Comparison of ENCODE assay signal across 8 mouse cellular contexts in the genomic region with DNA sequence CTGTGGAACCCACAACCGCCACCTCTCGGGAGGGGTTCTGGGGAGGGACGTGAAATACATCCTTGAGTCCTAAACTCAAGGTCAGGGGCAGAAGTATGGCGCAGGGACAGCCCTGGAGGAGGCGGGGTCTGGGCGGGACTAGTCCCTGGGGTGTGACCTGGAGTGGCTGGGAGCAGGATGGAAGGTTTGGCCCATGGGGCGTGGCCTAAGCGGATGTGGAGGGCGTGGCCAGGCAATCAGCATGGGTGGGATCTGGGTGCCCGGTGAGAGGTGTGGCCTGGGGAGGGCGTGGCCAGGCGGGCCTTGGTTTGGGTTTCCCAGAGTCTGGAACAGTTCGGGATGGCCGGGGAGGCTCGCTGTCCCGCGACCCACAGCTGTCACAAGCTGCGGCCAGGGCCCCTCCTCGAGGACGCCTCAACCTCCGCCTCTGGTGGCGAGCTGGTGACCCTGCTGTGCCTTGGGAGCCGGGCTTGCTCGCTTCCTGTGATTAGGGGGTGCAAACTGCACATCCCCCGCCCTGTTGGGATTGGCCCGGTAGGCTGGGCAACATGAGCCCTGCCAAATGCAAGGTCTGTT. TPM values are rescaled to one million over a fixed set of nuclear protein-coding genes. Genes with fewer than 3 reads are reported as not detected.
DNase-seq lines count a peak whose midpoint lies in the region; ATAC-seq and TF ChIP-seq lines count a peak whose summit lies in the region.

No protein-coding gene starts in this region.

- H3K9me3 ChIP-seq in MEL (replicated peaks; ENCODE audit: insufficient read depth, low read length): no peaks in the 10 kb centered on the region
- H3K9me3 ChIP-seq in forebrain, embryonic 14.5 days (replicated peaks; ENCODE audit: control insufficient read depth, low read length): no peaks in the 10 kb centered on the region
- no peaks in the 10 kb centered on the region for H3K9me3 ChIP-seq in neural tube, embryonic 15.5 days (replicated peaks)

- TF ChIP-seq CTCF in MEL (IDR thresholded peaks at IDR 0.05 in 2 of 3, conservative IDR thresholded peaks at IDR 0.05 in 1 of 3; ENCODE audit: control insufficient read depth in 1 of 3, insufficient read depth in 1 of 3, low read depth in 2 of 3, low read length in 3 of 3, poor library complexity in 1 of 3, severe bottlenecking in 1 of 3): no peak

- H3K4me3 ChIP-seq in MEL (ENCODE audit: control insufficient read depth in 1 of 2, insufficient read depth in 1 of 2, low read depth in 2 of 2, low read length in 2 of 2): peak overlapping the region; percentile 75 to 91
- H3K4me3 ChIP-seq in forebrain, embryonic 14.5 days (ENCODE audit: low read depth, low read length): peak overlapping the region; percentile 28
- H3K4me3 ChIP-seq in neural tube, embryonic 15.5 days (replicated peaks): peak overlapping the region; percentile 37

- no peaks in the 10 kb centered on the region for H3K27me3 ChIP-seq in MEL (ENCODE audit: control insufficient read depth in 1 of 2, insufficient read depth in 2 of 2, low read length in 2 of 2)
- H3K27me3 ChIP-seq in forebrain, embryonic 14.5 days (replicated peaks; ENCODE audit: control insufficient read depth, insufficient read depth, low read length): peaks cover 6% of the 10 kb centered on the region; the same call in 1 of the 2 replicates
- peaks cover 26% of the 10 kb centered on the region for H3K27me3 ChIP-seq in neural tube, embryonic 15.5 days (replicated peaks)

- no peak for TF ChIP-seq RAD21 in MEL (IDR thresholded peaks at IDR 0.05; ENCODE audit: low read depth, low read length)

- peak; percentile 78 for ATAC-seq in forebrain, embryonic 14.5 days
- ATAC-seq in neural tube, embryonic 15.5 days (ENCODE audit: low FRiP score): peak; percentile 84; the same call in 1 of the 2 replicates

- no peaks in the 10 kb centered on the region; a peak in 1 of 4 replicates for H3K36me3 ChIP-seq in MEL (ENCODE audit: control insufficient read depth in 1 of 2, insufficient read depth in 2 of 2, low read length in 2 of 2)
- H3K36me3 ChIP-seq in forebrain, embryonic 14.5 days (ENCODE audit: control insufficient read depth, insufficient read depth, low read length): no peaks in the 10 kb centered on the region
- no peaks in the 10 kb centered on the region for H3K36me3 ChIP-seq in neural tube, embryonic 15.5 days

- WGBS in forebrain, embryonic 14.5 days: under 1% methylated on average over 26 of the region's 26 CpGs
- under 1% methylated on average over 26 of the region's 26 CpGs for WGBS in large intestine, adult 2 months
- under 1% methylated on average over 26 of the region's 26 CpGs for WGBS in neural tube, embryonic 15.5 days

- peak overlapping the region; percentile 67 for H3K27ac ChIP-seq in MEL (ENCODE audit: control insufficient read depth, low read depth, low read length)
- no peak overlapping the region for H3K27ac ChIP-seq in forebrain, embryonic 14.5 days (ENCODE audit: low read depth, low read length)
- no peak overlapping the region for H3K27ac ChIP-seq in neural tube, embryonic 15.5 days (replicated peaks)

- H3K4me1 ChIP-seq in MEL (ENCODE audit: control insufficient read depth in 1 of 2, insufficient read depth in 2 of 2, low read length in 2 of 2): peaks cover 4 to 7% of the 10 kb centered on the region in 2 experiments; a peak in 1 of 4 replicates
- peaks cover 2% of the 10 kb centered on the region; the same call in 1 of the 2 replicates for H3K4me1 ChIP-seq in forebrain, embryonic 14.5 days (ENCODE audit: control insufficient read depth, insufficient read depth, low read length)
- peaks cover 19% of the 10 kb centered on the region for H3K4me1 ChIP-seq in neural tube, embryonic 15.5 days

- no peak for TF ChIP-seq EP300 in MEL (IDR thresholded peaks at IDR 0.05; ENCODE audit: low read depth in 1 of 2, low read length in 2 of 2)

- TF ChIP-seq POLR2A in MEL (IDR thresholded peaks at IDR 0.05; ENCODE audit: control insufficient read depth in 1 of 2, insufficient read depth in 1 of 2, low read depth in 1 of 2, low read length in 2 of 2, poor library complexity in 1 of 2): peak in 1 of 2 experiments; percentile 59; a peak in 2 of 4 replicates

- DNase-seq in MEL (ENCODE audit: low read depth, low spot score): peak; percentile 98
- DNase-seq in cerebellum, adult 11-12 months: peak; percentile 59
- DNase-seq in forebrain, embryonic 14.5 days (ENCODE audit: low spot score): peak; percentile 70
- peak; percentile 96 to 98 for DNase-seq in heart, postnatal 14 days
- peak; percentile 92 for DNase-seq in large intestine, adult 2 months (ENCODE audit: low read depth, low spot score)
- peak; percentile 97 to 98 for DNase-seq in lung, adult 18-20 months
- peak; percentile 55 to 70 for DNase-seq in thymus, adult 18-20 months

- H3K9ac ChIP-seq in MEL (ENCODE audit: control insufficient read depth, low read depth, low read length, poor library complexity, severe bottlenecking): peak overlapping the region; percentile 66
- peak overlapping the region; percentile 47; the same call in 1 of the 2 replicates for H3K9ac ChIP-seq in forebrain, embryonic 14.5 days (ENCODE audit: low read length)
- no peak overlapping the region; the same call in 1 of the 2 replicates for H3K9ac ChIP-seq in neural tube, embryonic 15.5 days (replicated peaks)

- H3K4me2 ChIP-seq in forebrain, embryonic 14.5 days (ENCODE audit: low read length): peak overlapping the region; percentile 58
- peak overlapping the region; percentile 60 for H3K4me2 ChIP-seq in neural tube, embryonic 15.5 days

- intact Hi-C loops in heart, postnatal 14 days (cut with DNase I): no loop called here

- H3K79me2 ChIP-seq in MEL (ENCODE audit: control insufficient read depth, insufficient read depth, low read length, poor library complexity): no peaks in the 10 kb centered on the region; the same call in 1 of the 2 replicates

TF ChIP-seq in MEL, 35 proteins besides CTCF, POLR2A, EP300 and RAD21:
- no peak for TF ChIP-seq POLR2AphosphoS5 (IDR thresholded peaks at IDR 0.05; ENCODE audit: borderline replicate concordance, low read depth, low read length)
- no peak for TF ChIP-seq ZC3H11A (IDR thresholded peaks at IDR 0.05; ENCODE audit: low read depth, low read length)
- TF ChIP-seq USF2 (IDR thresholded peaks at IDR 0.05; ENCODE audit: borderline replicate concordance in 1 of 2, insufficient read depth in 1 of 2, low read depth in 1 of 2, low read length in 2 of 2): no peak
- TF ChIP-seq NELFE (IDR thresholded peaks at IDR 0.05; ENCODE audit: low read depth, low read length): peak; percentile 53
- no peak for TF ChIP-seq RCOR1 (IDR thresholded peaks at IDR 0.05; ENCODE audit: low read depth, low read length)
- no peak for TF ChIP-seq GABPA (IDR thresholded peaks at IDR 0.05; ENCODE audit: low read depth, low read length)
- 0 out of 2 replicates have a peak, but pooled peaks have one; percentile 7 for TF ChIP-seq TCF12 (IDR thresholded peaks at IDR 0.05; ENCODE audit: low read depth, low read length)
- TF ChIP-seq MAX (IDR thresholded peaks at IDR 0.05; ENCODE audit: low read length): peak; percentile 16; the same call in 1 of the 2 replicates
- TF ChIP-seq MYC (IDR thresholded peaks at IDR 0.05; ENCODE audit: low read depth, low read length): 0 out of 2 replicates have a peak, but pooled peaks have one; percentile 52
- peak; percentile 40; the same call in 1 of the 2 replicates for TF ChIP-seq MXI1 (IDR thresholded peaks at IDR 0.05; ENCODE audit: low read depth, low read length)
- 0 out of 2 replicates have a peak, but pooled peaks have one; percentile 37 for TF ChIP-seq USF1 (IDR thresholded peaks at IDR 0.05; ENCODE audit: low read depth, low read length)
- TF ChIP-seq SIN3A (IDR thresholded peaks at IDR 0.05; ENCODE audit: low read length): 0 out of 2 replicates have a peak, but pooled peaks have one; percentile 28
- TF ChIP-seq MAZ (IDR thresholded peaks at IDR 0.05; ENCODE audit: low read depth, low read length): peak; percentile 15

RNA-seq across cellular contexts. Expression of gene Acacb, which starts 29.3 kb away (rescaled TPM):
- 1.9 and 2.0 TPM in 2 replicates for total RNA-seq in MEL (2012; rRNA removed)
- polyA plus RNA-seq in MEL (2012; ENCODE audit: insufficient read depth in 1 of 2, insufficient read length in 2 of 2, low read depth in 1 of 2, low replicate concordance in 2 of 2, missing spikeins in 1 of 2): 1 to 10 TPM in 1 of 2 experiments, not detected in 1; 5.3 TPM
- 2.4 and 3.7 TPM in 2 replicates for polyA plus RNA-seq in forebrain, embryonic 14.5 days (2014; fragmentation: Nextera tagmentation; extraction: Ambion mirVana)
- total RNA-seq in heart, postnatal 14 days (2021): 100 to 1,000 TPM; 184 to 195 TPM
- 2.8 and 4.5 TPM in 2 replicates for polyA plus RNA-seq in large intestine, adult 2 months (2012; rRNA removed)
- 4.7 and 5.0 TPM in 2 replicates for polyA plus RNA-seq in neural tube, embryonic 15.5 days (2015; fragmentation: Nextera tagmentation; extraction: Ambion mirVana)

RNA-seq across cellular contexts. Expression of gene Ung, which starts 45.5 kb away (rescaled TPM):
- 19.6 and 22.1 TPM in 2 replicates for total RNA-seq in MEL (2012; rRNA removed)
- 10 to 100 TPM in 1 of 2 experiments, not detected in 1; 62.2 TPM for polyA plus RNA-seq in MEL (2012; ENCODE audit: insufficient read depth in 1 of 2, insufficient read length in 2 of 2, low read depth in 1 of 2, low replicate concordance in 2 of 2, missing spikeins in 1 of 2)
- 12.1 and 13.3 TPM in 2 replicates for polyA plus RNA-seq in forebrain, embryonic 14.5 days (2014; fragmentation: Nextera tagmentation; extraction: Ambion mirVana)
- total RNA-seq in heart, postnatal 14 days (2021): 10 to 100 TPM; 24.1 to 26.9 TPM
- polyA plus RNA-seq in large intestine, adult 2 months (2012; rRNA removed): 10.5 and 11.7 TPM in 2 replicates
- polyA plus RNA-seq in neural tube, embryonic 15.5 days (2015; fragmentation: Nextera tagmentation; extraction: Ambion mirVana): 9.2 and 20.7 TPM in 2 replicates

RNA-seq across cellular contexts. Expression of gene Alkbh2, which starts 47.7 kb away (rescaled TPM):
- total RNA-seq in MEL (2012; rRNA removed): 15.2 and 15.7 TPM in 2 replicates
- 10 to 100 TPM in 1 of 2 experiments, not detected in 1; 22.6 TPM for polyA plus RNA-seq in MEL (2012; ENCODE audit: insufficient read depth in 1 of 2, insufficient read length in 2 of 2, low read depth in 1 of 2, low replicate concordance in 2 of 2, missing spikeins in 1 of 2)
- 6.5 and 8.3 TPM in 2 replicates for polyA plus RNA-seq in forebrain, embryonic 14.5 days (2014; fragmentation: Nextera tagmentation; extraction: Ambion mirVana)
- total RNA-seq in heart, postnatal 14 days (2021): 1 to 10 TPM; 2.0 to 2.3 TPM
- 8.9 and 9.9 TPM in 2 replicates for polyA plus RNA-seq in large intestine, adult 2 months (2012; rRNA removed)
- 6.2 and 7.8 TPM in 2 replicates for polyA plus RNA-seq in neural tube, embryonic 15.5 days (2015; fragmentation: Nextera tagmentation; extraction: Ambion mirVana)

Comparison
In these comparisons a context has a peak if more than half of its experiments do, and no peak if none do; other contexts are left out.
1. H3K4me3 ChIP-seq: peak in every context shown above with its lines; median percentile 83 in MEL; 37 in neural tube, embryonic 15.5 days; 28 in forebrain, embryonic 14.5 days.